Mouse (Mus musculus) midbrain, embryonic 11.5 days (tissue): ENCODE measurements around the gene Vps37d. TPM values are rescaled to one million over a fixed set of nuclear protein-coding genes. Genes with fewer than 3 reads are reported as not detected.

Experiments used
- ATAC-seq: fragments of 200-750 bp; cut with Nextera tagmentation; 2 replicates; pipeline ENCODE4 v1.8.0; 2017; ENCODE audit warnings: moderate TSS enrichment, moderate library complexity; ENCODE audit not compliant: low FRiP score
- DNase-seq: peaks from one replicate; pipeline ENCODE4 v3.0.0; 2015; ENCODE audit warnings: low spot score; ENCODE audit errors: missing footprints
- H3K27ac ChIP-seq: fragments of 300-500 bp; sonication (generic); 2 replicates; pipeline ENCODE4 v1.5.1; 2014; ENCODE audit warnings: low read depth, low read length
- H3K27me3 ChIP-seq: fragments of 300-500 bp; sonication (generic); 2 replicates; pipeline ENCODE4 v1.6.1; 2014; ENCODE audit warnings: mild to moderate bottlenecking, low read length, moderate library complexity, mixed read lengths; ENCODE audit not compliant: control insufficient read depth, insufficient read depth
- H3K36me3 ChIP-seq: fragments of 300-500 bp; sonication (generic); 2 replicates; pipeline ENCODE4 v1.6.1; 2014; ENCODE audit warnings: mild to moderate bottlenecking, low read length, moderate library complexity, mixed read lengths; ENCODE audit not compliant: control insufficient read depth, insufficient read depth
- H3K4me1 ChIP-seq: fragments of 300-500 bp; sonication (generic); 2 replicates; pipeline ENCODE4 v1.6.1; 2014; ENCODE audit warnings: low read length; ENCODE audit not compliant: control insufficient read depth, insufficient read depth
- H3K4me2 ChIP-seq: fragments of 300-500 bp; sonication (generic); 2 replicates; pipeline ENCODE4 v1.6.1; 2014; ENCODE audit warnings: mild to moderate bottlenecking, moderate library complexity
- H3K4me3 ChIP-seq: fragments of 300-500 bp; sonication (generic); 2 replicates; pipeline ENCODE4 v1.5.1; 2014; ENCODE audit warnings: low read depth, low read length
- H3K9ac ChIP-seq: fragments of 300-500 bp; sonication (generic); 2 replicates; pipeline ENCODE4 v1.6.1; 2014; ENCODE audit warnings: low read length
- H3K9me3 ChIP-seq: fragments of 300-500 bp; sonication (generic); 2 replicates; pipeline ENCODE4 v1.6.1; 2016; ENCODE audit warnings: low read length; ENCODE audit not compliant: control insufficient read depth
- WGBS: fragments of 180-500 bp; shearing (Covaris S2); extraction: QIAGEN DNeasy Blood & Tissue Kit; methylation state at CpG from one replicate; pipeline ENCODE4 v1.1.7; 2014; 5-methylcytosine and 5-hydroxymethylcytosine counted together
- polyA plus RNA-seq: library from polyadenylated mRNA; unstranded; fragments of >200 nt; fragmentation: Nextera tagmentation; extraction: Ambion mirVana; gene quantifications from 2 replicates; pipeline ENCODE4 v1.2.1, GENCODE M21; 2014

Vps37d gene
- polyA plus RNA-seq = 6.8 and 9.6 TPM in 2 replicates

GRCm38 (mm10) chr5:135077564-135078481, at the start of gene Vps37d:
Gene Vps37d, minus strand, starts transcription at chr5:135078266.
- DNase-seq = peak; percentile 100

GRCm38 (mm10) chr5:135127669-135128068, 49.6 kb upstream of the Vps37d start:
- ATAC-seq (no peak), DNase-seq (no peak)
- Histone ChIP-seq H3K27ac (no peak overlapping the region), H3K27me3 (peaks cover 2% of the 10 kb centered on the region; the same call in 1 of the 2 replicates), H3K4me2 (no peak overlapping the region), H3K4me1 (no peaks in the 10 kb centered on the region), H3K9ac (no peak overlapping the region), H3K4me3 (no peak overlapping the region), H3K9me3 (no peaks in the 10 kb centered on the region), H3K36me3 (no peaks in the 10 kb centered on the region)
- WGBS = 78% methylated on average over 6 of the region's 6 CpGs

More at GRCm38 (mm10) chr5:135077564-135078481, at the start of gene Vps37d:
- Histone ChIP-seq H3K27ac (peak within 1 kb of the TSS; percentile 72), H3K4me1 (peaks cover 15% of the 10 kb centered on the region), H3K4me3 (peak within 1 kb of the TSS; percentile 97), H3K27me3 (no peaks in the 10 kb centered on the region), H3K9me3 (no peaks in the 10 kb centered on the region), H3K36me3 (no peaks in the 10 kb centered on the region; the same call in 1 of the 2 replicates), H3K4me2 (peak within 1 kb of the TSS; percentile 75), H3K9ac (peak within 1 kb of the TSS; percentile 99)
- ATAC-seq = peak; percentile 89
- under 1% methylated on average over 58 of the region's 83 CpGs for WGBS

- Histone ChIP-seq H3K4me3 (no peak overlapping the region), H3K9ac (no peak overlapping the region), H3K4me1 (no peaks in the 10 kb centered on the region), H3K9me3 (no peaks in the 10 kb centered on the region), H3K27ac (no peak overlapping the region), H3K27me3 (no peaks in the 10 kb centered on the region; the same call in 1 of the 2 replicates), H3K4me2 (no peak overlapping the region), H3K36me3 (no peaks in the 10 kb centered on the region)
- DNase-seq (no peak), ATAC-seq (no peak)
- 66% methylated on average over 6 of the region's 6 CpGs for WGBS
Measured at GRCm38 (mm10) chr5:135126121-135126520, 48.1 kb upstream of the Vps37d start.

- Histone ChIP-seq H3K4me1 (no peaks in the 10 kb centered on the region), H3K27ac (no peak overlapping the region), H3K9me3 (no peaks in the 10 kb centered on the region), H3K27me3 (no peaks in the 10 kb centered on the region; the same call in 1 of the 2 replicates), H3K9ac (no peak overlapping the region), H3K4me2 (no peak overlapping the region), H3K36me3 (no peaks in the 10 kb centered on the region), H3K4me3 (no peak overlapping the region)
- 67% methylated on average over 4 of the region's 4 CpGs for WGBS
- no peak for ATAC-seq
- DNase-seq = no peak
Measured at GRCm38 (mm10) chr5:135120753-135121152, 42.7 kb upstream of the Vps37d start.

- Histone ChIP-seq H3K9me3 (no peaks in the 10 kb centered on the region), H3K36me3 (no peaks in the 10 kb centered on the region), H3K27ac (no peak overlapping the region), H3K4me3 (no peak overlapping the region), H3K9ac (no peak overlapping the region), H3K4me1 (no peaks in the 10 kb centered on the region), H3K27me3 (no peaks in the 10 kb centered on the region; the same call in 1 of the 2 replicates), H3K4me2 (no peak overlapping the region)
- ATAC-seq = 0 out of 2 replicates have a peak, but pooled peaks have one; percentile 16
- peak; percentile 91 for DNase-seq
- WGBS = 28% methylated on average over 6 of the region's 6 CpGs
Measured at GRCm38 (mm10) chr5:135118589-135119081, 40.6 kb upstream of the Vps37d start.

GRCm38 (mm10) chr5:135115241-135115640, 37.2 kb upstream of the Vps37d start:
- H3K9ac ChIP-seq = no peak overlapping the region
- H3K27me3 ChIP-seq = no peaks in the 10 kb centered on the region
- no peak overlapping the region for H3K27ac ChIP-seq
- H3K9me3 ChIP-seq = no peaks in the 10 kb centered on the region
- H3K4me1 ChIP-seq = no peaks in the 10 kb centered on the region
- no peak overlapping the region for H3K4me3 ChIP-seq
- H3K4me2 ChIP-seq = no peak overlapping the region
- no peak for DNase-seq
- no peak for ATAC-seq
- 89% methylated on average over 8 of the region's 8 CpGs for WGBS
- no peaks in the 10 kb centered on the region for H3K36me3 ChIP-seq

- WGBS = 86% methylated on average over 12 of the region's 12 CpGs
- DNase-seq = no peak
- no peaks in the 10 kb centered on the region for H3K9me3 ChIP-seq
Measured at GRCm38 (mm10) chr5:135113782-135114181, 35.7 kb upstream of the Vps37d start.

GRCm38 (mm10) chr5:135109976-135110375, 31.9 kb upstream of the Vps37d start:
- DNase-seq (peak; percentile 45), ATAC-seq (no peak)
- Histone ChIP-seq H3K27ac (no peak overlapping the region), H3K9me3 (no peaks in the 10 kb centered on the region), H3K36me3 (no peaks in the 10 kb centered on the region), H3K9ac (no peak overlapping the region), H3K27me3 (peaks cover 31% of the 10 kb centered on the region), H3K4me2 (no peak overlapping the region), H3K4me3 (no peak overlapping the region), H3K4me1 (peaks cover 4% of the 10 kb centered on the region)
- 61% methylated on average over 6 of the region's 6 CpGs for WGBS

More at GRCm38 (mm10) chr5:135113782-135114181, 35.7 kb upstream of the Vps37d start:
- no peak overlapping the region for H3K4me3 ChIP-seq
- ATAC-seq = no peak
- H3K4me1 ChIP-seq = no peaks in the 10 kb centered on the region
- H3K9ac ChIP-seq = no peak overlapping the region
- H3K4me2 ChIP-seq = no peak overlapping the region
- no peak overlapping the region for H3K27ac ChIP-seq
- peaks cover 7% of the 10 kb centered on the region for H3K27me3 ChIP-seq
- no peaks in the 10 kb centered on the region for H3K36me3 ChIP-seq

GRCm38 (mm10) chr5:135109426-135109825, 31.4 kb upstream of the Vps37d start:
- 89% methylated on average over 3 of the region's 3 CpGs for WGBS
- no peak for ATAC-seq

More at GRCm38 (mm10) chr5:135109426-135109825, 31.4 kb upstream of the Vps37d start:
- no peak overlapping the region for H3K9ac ChIP-seq
- no peaks in the 10 kb centered on the region for H3K36me3 ChIP-seq
- H3K4me1 ChIP-seq = peaks cover 4% of the 10 kb centered on the region
- H3K9me3 ChIP-seq = no peaks in the 10 kb centered on the region
- no peak overlapping the region for H3K4me3 ChIP-seq
- no peak overlapping the region for H3K27ac ChIP-seq
- DNase-seq = no peak
- H3K4me2 ChIP-seq = no peak overlapping the region
- peaks cover 31% of the 10 kb centered on the region for H3K27me3 ChIP-seq
